Mouse (Mus musculus): ENCODE data around the gene Ccdc167.

DNA sequence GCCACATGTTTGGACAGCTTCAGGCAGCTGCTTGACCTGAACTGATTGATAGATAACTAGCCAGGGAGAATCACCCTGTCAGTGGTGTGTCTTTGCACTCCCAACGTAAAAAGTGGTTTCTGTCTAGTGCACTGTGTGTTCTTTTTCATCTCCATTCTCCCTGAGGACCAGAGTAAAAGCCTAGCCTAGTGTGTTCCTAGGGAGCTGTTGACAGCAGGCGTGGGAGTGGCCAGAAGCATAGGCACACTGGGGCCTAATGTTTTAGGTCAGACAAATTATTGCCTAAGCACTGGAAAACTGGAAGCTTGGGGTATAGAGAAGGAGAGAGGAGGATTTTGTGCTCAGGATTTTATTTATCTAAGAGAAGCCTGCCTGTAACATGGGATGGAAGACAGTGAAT is 33.7 kb downstream of the Ccdc167 start:
- TF ChIP-seq HCFC1 (IDR thresholded peaks at IDR 0.05; ENCODE audit: borderline replicate concordance, insufficient read depth, low read length): no peak
- no peak for TF ChIP-seq MAFK (IDR thresholded peaks at IDR 0.05; ENCODE audit: insufficient read depth, low read depth, low read length)
